Mouse (Mus musculus) ES-E14 (cell line): ENCODE data around the gene Nfe2l1.

ENCODE experiments used
- CHD2 ChIP-seq: IDR thresholded peaks from 2 replicates; pipeline ENCODE4 v1.6.1; 2014; ENCODE audit warnings: mild to moderate bottlenecking, low read depth, low read length, inconsistent platforms
- HCFC1 ChIP-seq: IDR thresholded peaks from 2 replicates; pipeline ENCODE4 v1.6.1; 2012; ENCODE audit warnings: low read length, inconsistent platforms, borderline replicate concordance; ENCODE audit not compliant: insufficient read depth
- ZC3H11A ChIP-seq: IDR thresholded peaks from 2 replicates; pipeline ENCODE4 v1.6.1; 2012; ENCODE audit warnings: low read depth, mild to moderate bottlenecking, inconsistent platforms, low read length, borderline replicate concordance
- ZNF384 ChIP-seq: IDR thresholded peaks from 2 replicates; pipeline ENCODE4 v1.6.1; 2012; ENCODE audit warnings: low read depth, low read length, inconsistent platforms

- TF ChIP-seq HCFC1 (no peak), ZC3H11A (no peak), ZNF384 (no peak), CHD2 (no peak)
These were observed 54.1 kb downstream of the Nfe2l1 start for GRCm38 (mm10) chr11:96775665-96776064.
